Mouse (Mus musculus) E14TG2a.4 (cell line): ENCODE results near the gene Ankrd61.

ENCODE experiments used
- CTCF ChIP-seq: conservative IDR thresholded peaks from 2 replicates; pipeline ENCODE4 v1.5.1; 2014; ENCODE audit warnings: low read length
- NANOG ChIP-seq: IDR thresholded peaks from 2 replicates; pipeline ENCODE4 v1.6.1; 2014; ENCODE audit warnings: borderline replicate concordance, low read length, mixed read lengths

DNA sequence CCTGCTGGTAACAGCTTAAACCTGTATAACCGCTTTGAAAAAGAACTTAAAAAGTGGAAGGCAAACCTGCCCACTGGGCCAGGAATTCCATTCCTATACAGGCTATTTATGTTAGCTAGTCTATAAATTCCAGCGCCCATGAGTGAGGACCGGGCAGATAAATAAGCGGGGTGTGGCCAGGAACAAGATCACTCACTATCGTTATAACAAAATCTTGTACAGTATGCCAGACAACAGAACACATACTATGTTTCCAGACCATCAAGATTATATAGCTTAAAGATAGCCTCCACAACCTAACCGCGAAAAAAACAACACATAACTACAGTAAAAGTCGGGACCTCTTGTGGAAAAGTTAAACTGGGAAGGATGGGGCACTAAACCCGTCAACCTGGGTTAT lies 11.4 kb upstream of the Ankrd61 start:
- no peak for TF ChIP-seq CTCF
- TF ChIP-seq NANOG = no peak
